Mouse (Mus musculus) kidney, adult 2 months (tissue): ENCODE measurements at regions not wholly inside any gene's neighbourhood (a gene's known extent, or its start where the extent isn't known, plus 50 kb on each side); places are given as distances from the start of the nearest gene placed in this dataset.

ENCODE experiments used
- CTCF ChIP-seq: fragments of 200-500 bp; conservative IDR thresholded peaks from 2 replicates; pipeline ENCODE4 v1.5.1; 2011; ENCODE audit warnings: low read depth, mild to moderate bottlenecking, control low read depth, low read length, moderate library complexity, mixed read lengths; ENCODE audit not compliant: insufficient read depth, insufficient read length
- POLR2A ChIP-seq: fragments of 200-500 bp; IDR thresholded peaks from one replicate; pipeline ENCODE4 v1.6.1; 2011; ENCODE audit warnings: low read depth, low read length, control low read depth

GRCm38 (mm10) chr9:85126541-85126940, 186.0 kb upstream of the Gm11114 start:
- no peak for TF ChIP-seq CTCF
- TF ChIP-seq POLR2A: no peak
